Mouse (Mus musculus): ENCODE measurements around the gene Gm10762.
A peak's percentile ranks its signal among the peaks of the same experiment; 100 is the strongest.

- TF ChIP-seq CTCF (IDR thresholded peaks at IDR 0.05; ENCODE audit: low read depth) = peak; percentile 93
- no peak for TF ChIP-seq EP300 (optimal IDR thresholded peaks at IDR 0.05)
These were observed 19.4 kb downstream of the Gm10762 start for GRCm38 (mm10) chr2:128947962-128948588.

Measured in stomach, postnatal 0 days (tissue).